Mouse (Mus musculus) forebrain, embryonic 16.5 days (tissue): Measurements from ENCODE around the gene Ptpn22. TPM values are rescaled to one million over a fixed set of nuclear protein-coding genes. Genes with fewer than 3 reads are reported as not detected.

Experiments
- ATAC-seq: fragments of 200-750 bp; cut with Nextera tagmentation; 2 replicates; pipeline ENCODE4 v1.8.0; 2017; ENCODE audit warnings: mild to moderate bottlenecking, moderate library complexity
- H3K27ac ChIP-seq: fragments of 300-500 bp; sonication (generic); 2 replicates; pipeline ENCODE4 v1.5.1; 2014; ENCODE audit warnings: low read length, control low read depth
- H3K27me3 ChIP-seq: fragments of 300-500 bp; sonication (generic); replicated peaks from 2 replicates; pipeline ENCODE4 v1.6.1; 2014; ENCODE audit warnings: low read length; ENCODE audit not compliant: control insufficient read depth, insufficient read depth
- H3K36me3 ChIP-seq: fragments of 300-500 bp; sonication (generic); 2 replicates; pipeline ENCODE4 v1.6.1; 2014; ENCODE audit not compliant: control insufficient read depth, insufficient read depth
- H3K4me1 ChIP-seq: fragments of 300-500 bp; sonication (generic); replicated peaks from 2 replicates; pipeline ENCODE4 v1.6.1; 2014; ENCODE audit warnings: low read length; ENCODE audit not compliant: control insufficient read depth, insufficient read depth
- H3K4me2 ChIP-seq: fragments of 300-500 bp; sonication (generic); 2 replicates; pipeline ENCODE4 v1.6.1; 2014; ENCODE audit warnings: mild to moderate bottlenecking, low read length, control low read depth
- H3K4me3 ChIP-seq: fragments of 300-500 bp; sonication (generic); replicated peaks from 2 replicates; pipeline ENCODE4 v1.5.1; 2014; ENCODE audit warnings: mild to moderate bottlenecking, low read length, control low read depth
- H3K9ac ChIP-seq: fragments of 300-500 bp; sonication (generic); replicated peaks from 2 replicates; pipeline ENCODE4 v1.6.1; 2014; ENCODE audit warnings: low read depth, low read length, control low read depth
- H3K9me3 ChIP-seq: fragments of 300-500 bp; sonication (generic); 2 replicates; pipeline ENCODE4 v1.6.1; 2016; ENCODE audit warnings: low read length; ENCODE audit not compliant: control insufficient read depth
- WGBS: fragments of 180-500 bp; shearing (Covaris S2); extraction: QIAGEN DNeasy Blood & Tissue Kit; methylation state at CpG from one replicate; pipeline ENCODE4 v1.1.7; 2014; 5-methylcytosine and 5-hydroxymethylcytosine counted together
- polyA plus RNA-seq: library from polyadenylated mRNA; unstranded; fragments of >200 nt; fragmentation: Nextera tagmentation; extraction: Ambion mirVana; gene quantifications from 2 replicates; pipeline ENCODE4 v1.2.1, GENCODE M21; 2015

Gene Ptpn22
- polyA plus RNA-seq, 1 experiment from 2014 or later, result 0.10 TPM

DNA sequence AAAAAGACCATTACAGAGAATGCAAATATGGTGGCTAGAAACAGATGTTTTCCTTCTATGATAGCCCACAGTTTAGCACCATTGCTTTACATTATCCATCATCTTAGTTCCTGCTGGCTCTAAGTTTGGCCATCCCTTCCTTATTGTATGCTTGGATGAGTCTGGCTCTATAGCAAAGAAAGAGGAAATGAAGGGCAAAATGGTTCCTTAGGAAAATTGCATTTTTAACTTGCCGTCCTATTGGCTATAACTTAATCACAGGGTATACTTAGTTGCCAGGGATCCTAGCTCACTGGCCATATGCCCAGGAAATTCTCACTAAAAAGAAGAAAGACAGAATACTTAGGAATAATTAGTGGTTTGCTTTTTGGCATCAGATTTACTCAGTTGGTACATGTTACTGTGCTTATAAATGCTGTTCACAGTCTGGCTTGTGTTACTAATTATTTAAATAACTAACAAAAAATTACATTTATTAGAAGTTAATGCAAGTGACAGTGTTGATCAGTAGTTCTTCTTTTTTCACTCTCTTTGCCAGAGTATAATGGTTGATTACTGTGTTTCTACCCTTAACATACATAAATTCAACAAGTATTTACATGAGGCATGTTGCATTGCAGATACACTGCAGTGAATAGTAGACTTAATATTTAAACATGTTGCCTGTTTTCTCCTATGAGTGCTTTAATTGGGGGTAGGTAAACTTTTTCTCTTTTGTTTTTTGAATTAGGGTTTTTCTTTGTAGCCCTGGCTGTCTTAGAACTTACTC, 85.4 kb downstream of the Ptpn22 start:
- WGBS, result 9% methylated on average over 1 of the region's 1 CpGs
- no peak overlapping the region for H3K4me2 ChIP-seq
- no peak overlapping the region for H3K4me3 ChIP-seq
- H3K36me3 ChIP-seq, result no peaks in the 10 kb centered on the region
- H3K9me3 ChIP-seq, result 0 out of 2 replicates have a peak, but pooled peaks cover 2% of the 10 kb centered on the region
- H3K9ac ChIP-seq, result no peak overlapping the region
- peaks cover 15% of the 10 kb centered on the region for H3K4me1 ChIP-seq
- peak; percentile 93 for ATAC-seq
- H3K27me3 ChIP-seq, result no peaks in the 10 kb centered on the region
- H3K27ac ChIP-seq, result peak overlapping the region; percentile 66

DNA sequence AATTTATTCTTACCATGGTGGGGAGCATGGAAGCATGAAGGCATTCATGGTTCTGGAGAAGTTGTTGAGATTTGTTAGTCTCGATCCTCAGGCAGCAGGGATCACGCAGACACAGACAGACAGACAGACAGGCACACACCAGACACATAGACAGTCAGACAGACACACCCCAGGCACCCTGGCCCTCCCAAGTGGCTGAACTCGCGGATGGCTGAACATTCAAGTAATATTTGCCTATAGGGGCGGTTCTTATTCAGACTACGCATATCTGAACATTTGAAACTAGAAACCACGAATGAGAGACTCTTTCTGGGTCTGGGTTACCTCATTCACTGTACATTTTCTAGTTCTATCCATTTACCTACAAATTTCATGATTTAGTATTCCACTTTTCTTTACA, 89.1 kb downstream of the Ptpn22 start:
- H3K27ac ChIP-seq, result no peak overlapping the region
- H3K4me3 ChIP-seq, result no peak overlapping the region
- WGBS, result 88% methylated on average over 7 of the region's 7 CpGs
- no peaks in the 10 kb centered on the region for H3K27me3 ChIP-seq
- ATAC-seq, result no peak
- no peak overlapping the region for H3K4me2 ChIP-seq
- H3K9me3 ChIP-seq, result 0 out of 2 replicates have a peak, but pooled peaks cover 2% of the 10 kb centered on the region
- H3K36me3 ChIP-seq, result no peaks in the 10 kb centered on the region
- no peak overlapping the region for H3K9ac ChIP-seq
- H3K4me1 ChIP-seq, result peaks cover 15% of the 10 kb centered on the region

DNA sequence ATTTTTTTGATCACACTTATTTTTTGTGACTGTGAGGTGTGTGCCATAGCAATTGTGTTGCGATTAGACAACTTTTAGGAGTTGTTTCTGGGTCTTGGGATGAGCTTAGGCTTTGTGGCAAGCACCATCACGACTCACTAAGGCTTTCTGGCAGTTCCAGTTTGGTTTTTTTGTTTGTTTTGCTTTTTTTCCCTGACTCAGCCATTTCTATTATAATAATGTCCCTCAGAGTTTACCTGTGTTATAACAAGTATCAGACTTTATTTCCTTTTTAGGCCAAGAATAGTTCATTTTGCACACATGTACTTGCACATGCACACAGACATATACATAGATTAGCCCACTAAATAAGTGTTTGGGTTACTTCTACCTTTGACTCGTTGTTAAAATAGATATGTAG, 101.0 kb downstream of the Ptpn22 start:
- Histone ChIP-seq H3K27me3 (no peaks in the 10 kb centered on the region), H3K4me1 (no peaks in the 10 kb centered on the region), H3K4me2 (no peak overlapping the region), H3K4me3 (no peak overlapping the region), H3K9me3 (no peaks in the 10 kb centered on the region), H3K36me3 (peaks cover 4% of the 10 kb centered on the region), H3K27ac (no peak overlapping the region), H3K9ac (no peak overlapping the region)
- no peak for ATAC-seq
- 94% methylated on average over 3 of the region's 3 CpGs for WGBS

Other genes with a start within 250 kb of the Ptpn22 start
- gene Atg4a-ps, start 213.7 kb upstream of the Ptpn22 start, polyA plus RNA-seq, result 0.16 and 0.17 TPM in 2 replicates
- gene Olfml3, start 121.8 kb upstream of the Ptpn22 start, polyA plus RNA-seq, result 5.1 and 6.8 TPM in 2 replicates
- not detected in 2 replicates for gene Gm10964, start 120.4 kb upstream of the Ptpn22 start, polyA plus RNA-seq
- gene Hipk1, start 68.2 kb upstream of the Ptpn22 start, polyA plus RNA-seq, result 12.7 and 13.6 TPM in 2 replicates
- gene Dclre1b, start 50.4 kb upstream of the Ptpn22 start, polyA plus RNA-seq, result 26.2 and 26.8 TPM in 2 replicates
- 24.2 and 25.9 TPM in 2 replicates for gene Ap4b1, start 50.3 kb upstream of the Ptpn22 start, polyA plus RNA-seq
- 0.13 and 0.14 TPM in 2 replicates for gene Gm43064, start 50.2 kb upstream of the Ptpn22 start, polyA plus RNA-seq
- gene Bcl2l15, start 27.2 kb upstream of the Ptpn22 start, polyA plus RNA-seq, result 0.26 and 0.86 TPM in 2 replicates
- 21.1 and 23.4 TPM in 2 replicates for gene Rsbn1, start 54.3 kb downstream of the Ptpn22 start, polyA plus RNA-seq
- gene Phtf1, start 108.3 kb downstream of the Ptpn22 start, polyA plus RNA-seq, result 26.0 and 30.3 TPM in 2 replicates